Mouse (Mus musculus) limb, embryonic 10.5 days (tissue): Measurements from ENCODE around the gene Cdk5rap2. TPM values are rescaled to one million over a fixed set of nuclear protein-coding genes. Genes with fewer than 3 reads are reported as not detected.

Experiments
- DNase-seq: peaks from one replicate; pipeline ENCODE4 v3.0.0-alpha.2; 2017; ENCODE audit warnings: low spot score
- H3K27ac ChIP-seq: fragments of 300-500 bp; sonication (generic); 2 replicates; pipeline ENCODE4 v1.5.1; 2016; ENCODE audit warnings: mild to moderate bottlenecking
- H3K27me3 ChIP-seq: fragments of 300-500 bp; sonication (generic); 2 replicates; pipeline ENCODE4 v1.6.1; 2016; ENCODE audit warnings: low read depth, mild to moderate bottlenecking; ENCODE audit not compliant: poor library complexity, severe bottlenecking
- H3K36me3 ChIP-seq: fragments of 300-500 bp; sonication (generic); 2 replicates; pipeline ENCODE4 v1.6.1; 2016; ENCODE audit warnings: mild to moderate bottlenecking, moderate library complexity
- H3K4me1 ChIP-seq: fragments of 300-500 bp; sonication (generic); 2 replicates; pipeline ENCODE4 v1.6.1; 2016
- H3K4me3 ChIP-seq: fragments of 300-500 bp; sonication (generic); 2 replicates; pipeline ENCODE4 v1.5.1; 2016; ENCODE audit warnings: mild to moderate bottlenecking, moderate library complexity
- H3K9me3 ChIP-seq: fragments of 300-500 bp; sonication (generic); replicated peaks from 2 replicates; pipeline ENCODE4 v1.6.1; 2016; ENCODE audit warnings: mild to moderate bottlenecking
- WGBS: fragments of 180-500 bp; shearing (Covaris S2); methylation state at CpG from one replicate; pipeline ENCODE4 v1.1.7; 2016; 5-methylcytosine and 5-hydroxymethylcytosine counted together
- polyA plus RNA-seq: library from polyadenylated mRNA; unstranded; fragments of >200 nt; fragmentation: Nextera tagmentation; extraction: Ambion mirVana; gene quantifications from 2 replicates; pipeline ENCODE4 v1.2.1, GENCODE M21; 2016

Gene Cdk5rap2
- polyA plus RNA-seq, 1 experiment from 2014 or later = 31.6 TPM

DNA sequence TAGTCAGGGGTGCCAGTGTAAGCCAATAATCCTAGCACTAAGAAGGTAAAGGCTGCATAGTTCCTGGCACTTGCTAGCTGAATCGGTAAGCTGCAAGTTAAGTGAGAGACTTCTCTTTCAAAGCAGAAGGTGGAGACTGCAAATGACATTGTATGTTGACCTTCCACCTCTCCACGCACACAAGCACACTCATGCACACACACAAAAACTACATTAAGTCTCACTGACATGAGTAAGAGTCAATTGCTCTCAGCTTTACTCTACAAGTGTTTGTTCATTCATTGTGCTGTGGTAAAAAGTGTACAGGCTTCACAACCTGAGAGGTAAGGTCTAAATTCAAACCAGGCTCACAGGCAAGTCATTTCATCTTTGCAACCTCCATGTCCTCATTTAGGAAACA lies 15.5 kb downstream of the Cdk5rap2 start:
- H3K27ac ChIP-seq = no peak overlapping the region
- H3K9me3 ChIP-seq = no peaks in the 10 kb centered on the region
- 89% methylated on average over 2 of the region's 2 CpGs for WGBS
- H3K4me1 ChIP-seq = no peaks in the 10 kb centered on the region
- H3K36me3 ChIP-seq = peaks cover 75% of the 10 kb centered on the region
- no peak for DNase-seq
- H3K4me3 ChIP-seq = no peak overlapping the region
- no peaks in the 10 kb centered on the region for H3K27me3 ChIP-seq

DNA sequence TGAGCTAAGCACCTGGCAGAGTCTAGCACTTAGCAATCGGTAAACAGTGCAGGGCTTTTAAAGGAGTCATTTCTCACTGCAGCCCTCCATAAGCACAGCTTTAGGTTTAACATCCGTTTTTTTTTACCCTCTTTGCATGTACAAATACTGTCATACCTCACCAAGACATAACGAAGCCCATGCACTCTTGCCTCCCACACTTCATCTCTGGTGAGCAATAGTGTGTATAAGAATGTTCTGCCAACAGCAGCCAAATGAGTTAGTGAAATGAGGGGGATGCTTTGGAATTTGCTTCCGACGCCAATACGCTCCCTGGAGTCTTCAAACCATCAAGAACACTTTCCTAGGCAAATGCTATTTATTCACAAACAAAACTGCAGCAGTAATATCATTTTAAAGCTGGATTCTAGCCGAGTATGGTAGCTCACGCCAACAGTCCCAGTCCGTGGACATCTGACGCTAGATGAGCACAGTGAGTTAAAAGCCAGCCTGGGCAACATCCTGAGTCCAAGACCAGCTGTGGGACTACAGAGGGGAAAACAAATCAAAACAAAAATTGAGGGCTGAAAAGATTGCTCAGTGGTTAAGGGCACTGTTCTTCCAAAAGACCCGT lies 18.4 kb downstream of the Cdk5rap2 start:
- 93% methylated on average over 11 of the region's 11 CpGs for WGBS
- H3K27ac ChIP-seq = no peak overlapping the region
- no peaks in the 10 kb centered on the region for H3K9me3 ChIP-seq
- no peaks in the 10 kb centered on the region for H3K27me3 ChIP-seq
- no peak overlapping the region for H3K4me3 ChIP-seq
- H3K36me3 ChIP-seq = peaks cover 54% of the 10 kb centered on the region
- H3K4me1 ChIP-seq = no peaks in the 10 kb centered on the region
- DNase-seq = no peak

DNA sequence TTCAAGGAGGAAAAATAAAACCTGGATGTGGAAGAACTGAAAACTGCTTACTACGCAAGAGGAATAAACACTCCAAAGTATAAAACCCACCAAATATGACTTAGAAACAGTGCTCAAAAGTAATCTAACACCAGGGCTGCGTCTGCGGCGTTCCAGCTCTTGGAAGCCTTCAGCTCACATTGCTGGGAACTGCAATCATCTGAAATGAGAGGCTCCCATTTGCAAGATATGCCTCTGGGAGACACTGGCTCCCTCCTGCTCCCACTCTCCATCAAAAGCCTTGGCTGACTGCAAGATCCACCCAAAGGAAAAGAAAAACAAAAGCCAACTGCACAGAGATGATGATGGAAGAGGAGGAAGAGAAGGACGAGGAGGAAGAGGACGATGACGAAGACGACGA lies 19.2 kb downstream of the Cdk5rap2 start:
- H3K36me3 ChIP-seq = peaks cover 47% of the 10 kb centered on the region
- DNase-seq = no peak
- H3K4me1 ChIP-seq = no peaks in the 10 kb centered on the region
- H3K9me3 ChIP-seq = no peaks in the 10 kb centered on the region
- H3K27ac ChIP-seq = no peak overlapping the region
- no peak overlapping the region for H3K4me3 ChIP-seq
- no peaks in the 10 kb centered on the region for H3K27me3 ChIP-seq
- 92% methylated on average over 9 of the region's 9 CpGs for WGBS

DNA sequence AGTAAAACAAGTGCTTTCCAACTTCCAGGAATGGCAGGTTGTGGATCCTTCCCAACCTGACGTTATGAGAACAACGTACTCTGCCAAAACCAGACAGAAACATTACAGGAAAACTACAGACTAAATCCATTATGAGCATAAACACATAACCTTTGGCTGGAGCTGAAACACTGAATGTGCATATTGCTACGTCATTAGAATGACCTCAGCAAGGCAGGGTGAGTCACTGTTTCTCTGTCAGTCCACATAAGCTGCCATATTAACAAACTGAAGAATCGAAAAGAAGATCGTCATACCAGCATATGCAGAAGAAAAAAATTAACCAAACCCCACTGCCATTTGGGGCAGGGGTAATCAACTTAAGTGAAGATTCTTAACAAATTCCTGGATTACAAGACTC lies 24.0 kb downstream of the Cdk5rap2 start:
- H3K36me3 ChIP-seq = peaks cover 11% of the 10 kb centered on the region
- WGBS = 93% methylated on average over 5 of the region's 5 CpGs
- DNase-seq = no peak
- H3K4me1 ChIP-seq = no peaks in the 10 kb centered on the region
- no peaks in the 10 kb centered on the region for H3K27me3 ChIP-seq
- no peaks in the 10 kb centered on the region for H3K9me3 ChIP-seq
- no peak overlapping the region for H3K4me3 ChIP-seq
- H3K27ac ChIP-seq = no peak overlapping the region

DNA sequence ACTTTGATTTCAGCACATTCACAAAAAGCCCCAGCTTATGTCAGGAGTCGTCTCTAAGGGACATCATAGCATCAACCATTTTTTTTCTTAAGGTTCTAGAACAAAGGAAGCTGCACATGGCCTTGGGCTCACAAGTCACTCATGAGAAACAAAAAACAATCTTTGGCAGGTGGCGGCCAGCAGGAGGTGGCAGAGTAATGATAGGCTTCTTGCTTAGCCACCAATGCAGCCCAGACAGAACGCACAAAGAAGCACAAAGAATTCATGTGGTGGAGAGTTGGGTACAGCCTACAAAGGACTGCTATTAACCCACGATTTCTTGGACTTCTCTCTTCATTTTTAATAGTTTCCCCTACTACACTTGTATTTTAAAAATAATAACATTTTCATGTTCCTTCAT lies 32.9 kb downstream of the Cdk5rap2 start:
- WGBS = 95% methylated on average over 4 of the region's 4 CpGs
- Histone ChIP-seq H3K4me3 (no peak overlapping the region), H3K27me3 (no peaks in the 10 kb centered on the region), H3K4me1 (no peaks in the 10 kb centered on the region), H3K36me3 (peaks cover 63% of the 10 kb centered on the region), H3K27ac (no peak overlapping the region), H3K9me3 (no peaks in the 10 kb centered on the region)
- DNase-seq = no peak

DNA sequence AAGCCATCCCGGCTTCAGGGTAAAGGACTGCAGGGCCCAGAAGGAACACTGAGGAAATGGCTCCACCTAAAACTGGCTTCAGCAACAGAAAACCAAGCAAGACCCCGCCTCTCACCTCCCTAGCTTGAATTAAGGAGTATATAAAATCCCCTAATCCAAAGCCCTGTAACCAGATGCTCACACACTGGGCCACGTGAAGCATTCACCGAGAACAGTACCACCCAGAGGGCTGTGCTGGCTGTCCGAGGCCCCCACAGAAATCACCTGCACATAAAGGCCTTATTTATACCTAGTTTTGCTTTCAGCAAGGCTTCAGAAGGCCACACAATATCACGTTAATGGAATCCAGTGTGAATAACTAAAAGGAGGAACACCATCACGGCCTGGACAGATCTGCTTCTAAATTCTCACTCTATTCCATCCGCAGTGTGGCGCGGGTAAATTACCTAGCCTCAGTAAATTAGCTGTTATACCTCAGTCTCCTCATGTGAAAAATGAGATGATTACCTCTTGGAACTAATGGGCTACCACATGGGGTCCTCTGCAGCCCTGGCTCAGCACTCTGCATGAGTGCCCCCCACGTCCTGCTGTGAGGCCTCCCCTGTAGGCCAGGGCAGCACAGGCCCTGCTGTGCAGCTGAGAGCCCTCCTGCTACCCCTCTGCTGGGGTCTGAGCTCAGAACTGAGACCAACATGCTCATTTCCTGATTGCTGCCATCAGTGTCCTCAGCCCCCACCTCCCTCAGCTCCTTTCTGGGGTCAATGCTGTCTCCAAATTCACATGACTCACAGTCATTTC lies 45.0 kb downstream of the Cdk5rap2 start:
- Histone ChIP-seq H3K36me3 (peaks cover 35% of the 10 kb centered on the region), H3K4me3 (no peak overlapping the region), H3K4me1 (peaks cover 11% of the 10 kb centered on the region), H3K27ac (no peak overlapping the region), H3K27me3 (no peaks in the 10 kb centered on the region), H3K9me3 (no peaks in the 10 kb centered on the region)
- no peak for DNase-seq
- 82% methylated on average over 11 of the region's 11 CpGs for WGBS

DNA sequence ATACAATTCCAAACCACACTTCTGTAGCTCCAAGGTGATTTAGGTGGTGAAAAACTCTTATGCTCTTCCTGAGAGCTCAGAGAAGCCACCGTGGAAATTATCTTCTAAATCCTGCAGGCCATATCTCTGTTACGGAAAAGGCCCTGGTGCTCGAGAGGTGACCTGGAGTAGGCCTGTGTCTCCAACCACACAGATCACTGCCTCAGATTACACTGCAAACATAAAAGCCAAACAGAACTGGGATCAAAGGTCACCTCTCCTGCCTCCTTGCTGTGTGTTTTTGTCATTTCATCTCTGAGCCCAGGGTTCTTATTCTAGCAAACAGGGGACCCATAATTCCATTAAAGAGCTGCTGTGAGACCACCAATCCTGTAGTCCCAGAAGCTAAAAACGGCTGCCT lies 48.9 kb downstream of the Cdk5rap2 start:
- Histone ChIP-seq H3K27ac (no peak overlapping the region), H3K4me3 (no peak overlapping the region), H3K36me3 (peaks cover 71% of the 10 kb centered on the region), H3K27me3 (no peaks in the 10 kb centered on the region), H3K9me3 (no peaks in the 10 kb centered on the region), H3K4me1 (peaks cover 11% of the 10 kb centered on the region)
- 72% methylated on average over 4 of the region's 4 CpGs for WGBS
- no peak for DNase-seq

DNA sequence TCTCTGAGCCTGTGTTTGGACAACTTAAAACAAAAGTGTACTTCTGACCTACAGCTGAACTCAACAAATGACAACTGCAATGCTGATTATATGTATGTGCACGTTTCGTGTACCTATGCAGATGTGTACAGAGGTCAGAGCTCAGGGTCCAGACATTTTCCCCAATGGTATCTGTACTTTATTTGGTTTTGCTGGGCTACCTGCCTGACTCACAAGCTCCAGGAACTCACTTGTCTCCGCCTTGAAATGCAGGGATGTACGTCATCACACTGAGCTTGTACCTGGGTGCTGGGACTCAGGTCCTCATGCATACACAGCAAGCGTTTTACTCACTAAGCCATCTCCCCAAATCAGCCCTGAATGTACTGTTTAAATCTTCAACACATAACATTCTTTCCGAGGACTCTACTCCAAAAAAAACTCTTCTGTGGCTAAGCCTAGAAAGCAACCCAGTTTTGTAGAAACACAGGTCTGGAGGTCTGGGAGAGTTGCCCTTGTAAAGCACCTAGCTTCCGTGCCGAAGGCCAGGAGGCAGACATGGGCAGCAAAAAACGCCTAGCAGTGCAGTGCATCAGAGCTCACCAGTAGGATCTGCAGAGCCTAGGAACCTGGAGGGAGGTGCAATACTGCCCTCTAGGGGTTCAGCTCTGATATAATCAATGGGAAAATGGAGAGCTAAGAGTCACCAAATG lies 54.4 kb downstream of the Cdk5rap2 start:
- peak; percentile 45 for DNase-seq
- no peaks in the 10 kb centered on the region for H3K27me3 ChIP-seq
- H3K27ac ChIP-seq = no peak overlapping the region
- H3K4me1 ChIP-seq = no peaks in the 10 kb centered on the region
- no peaks in the 10 kb centered on the region for H3K9me3 ChIP-seq
- H3K4me3 ChIP-seq = no peak overlapping the region
- peaks cover 91% of the 10 kb centered on the region for H3K36me3 ChIP-seq
- WGBS = 80% methylated on average over 9 of the region's 9 CpGs

DNA sequence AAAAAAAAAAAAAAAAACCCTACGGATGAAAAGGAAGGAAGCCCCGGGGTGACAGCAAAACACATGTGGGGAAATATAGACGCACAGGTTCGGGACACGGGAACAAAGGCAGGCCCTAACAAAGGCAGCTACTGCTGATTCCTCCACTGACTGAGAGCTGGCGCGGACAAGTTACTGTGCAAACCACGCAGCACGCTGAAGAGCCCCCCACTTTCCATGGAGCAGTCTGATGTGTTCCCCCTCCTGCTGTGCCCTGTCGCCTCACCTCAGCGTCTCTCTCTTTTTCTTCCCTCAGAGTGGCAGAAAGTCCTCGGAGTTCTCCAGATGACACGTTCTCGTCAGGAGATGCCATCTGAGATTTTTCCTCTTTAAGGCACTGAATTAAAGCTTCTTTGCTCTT lies 55.8 kb downstream of the Cdk5rap2 start:
- Histone ChIP-seq H3K27me3 (no peaks in the 10 kb centered on the region), H3K9me3 (no peaks in the 10 kb centered on the region), H3K27ac (no peak overlapping the region), H3K4me3 (no peak overlapping the region), H3K36me3 (peaks cover 89% of the 10 kb centered on the region), H3K4me1 (no peaks in the 10 kb centered on the region)
- WGBS = 96% methylated on average over 14 of the region's 14 CpGs
- DNase-seq = no peak

DNA sequence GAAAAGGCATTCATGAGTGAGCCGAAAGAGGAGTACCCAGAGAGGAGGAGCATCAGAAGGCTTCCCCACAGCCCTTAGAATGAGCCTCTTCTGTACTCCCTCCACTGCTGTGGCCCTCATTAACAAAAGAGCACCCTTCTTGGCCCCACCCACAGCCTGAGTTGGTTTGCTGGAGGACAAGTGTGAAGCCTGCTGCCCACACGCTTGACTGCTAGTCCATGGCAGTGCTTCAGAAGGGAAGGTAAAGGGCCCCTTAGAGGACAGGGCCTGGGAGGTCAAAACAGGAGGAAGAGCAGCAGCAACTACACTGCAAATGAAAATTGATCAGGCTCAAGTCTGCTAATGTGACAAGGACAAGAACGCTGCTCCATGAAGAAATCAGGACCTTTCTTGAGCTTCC lies 56.6 kb downstream of the Cdk5rap2 start:
- 84% methylated on average over 3 of the region's 3 CpGs for WGBS

DNA sequence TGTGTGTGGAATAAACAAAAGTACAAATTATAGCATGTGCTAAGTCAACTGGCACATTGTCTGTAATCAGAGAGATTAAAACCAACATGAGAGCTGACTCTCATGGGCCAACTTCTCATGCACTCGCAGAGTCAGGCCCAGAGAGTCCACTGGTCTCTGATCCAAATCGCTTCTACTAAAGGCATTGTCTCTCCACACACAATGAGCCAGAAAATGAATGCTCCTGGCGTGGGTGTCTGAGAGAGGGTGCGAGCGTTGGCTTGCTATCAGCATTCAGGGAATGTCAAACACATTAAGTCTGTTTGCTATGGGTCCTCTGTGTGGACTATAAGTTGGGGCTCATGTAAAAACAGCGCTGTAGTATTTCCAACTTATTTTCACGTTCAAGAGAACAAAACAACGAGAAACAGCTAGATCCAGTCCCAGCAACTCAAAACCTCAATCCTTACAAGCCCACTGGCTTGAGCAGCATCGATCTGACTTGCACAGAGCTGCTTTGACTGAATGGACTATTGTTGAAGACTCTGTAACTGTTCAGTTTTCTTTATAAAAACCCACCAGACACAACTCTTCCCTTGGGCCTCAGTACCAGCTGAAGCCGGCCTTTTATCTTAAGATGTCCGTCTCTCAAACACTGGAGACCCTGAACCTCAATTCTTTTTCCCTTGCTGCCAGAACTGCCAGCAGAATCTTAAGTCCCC lies 74.6 kb downstream of the Cdk5rap2 start:
- no peak overlapping the region for H3K27ac ChIP-seq
- H3K9me3 ChIP-seq = no peaks in the 10 kb centered on the region
- no peaks in the 10 kb centered on the region for H3K27me3 ChIP-seq
- DNase-seq = no peak
- peaks cover 57% of the 10 kb centered on the region for H3K36me3 ChIP-seq
- no peaks in the 10 kb centered on the region for H3K4me1 ChIP-seq
- H3K4me3 ChIP-seq = no peak overlapping the region
- WGBS = 93% methylated on average over 11 of the region's 11 CpGs

More for the DNA sequence above, 56.6 kb downstream of the Cdk5rap2 start:
- Histone ChIP-seq H3K4me1 (no peaks in the 10 kb centered on the region), H3K36me3 (peaks cover 89% of the 10 kb centered on the region), H3K4me3 (no peak overlapping the region), H3K27me3 (no peaks in the 10 kb centered on the region), H3K9me3 (no peaks in the 10 kb centered on the region), H3K27ac (no peak overlapping the region)
- no peak for DNase-seq

DNA sequence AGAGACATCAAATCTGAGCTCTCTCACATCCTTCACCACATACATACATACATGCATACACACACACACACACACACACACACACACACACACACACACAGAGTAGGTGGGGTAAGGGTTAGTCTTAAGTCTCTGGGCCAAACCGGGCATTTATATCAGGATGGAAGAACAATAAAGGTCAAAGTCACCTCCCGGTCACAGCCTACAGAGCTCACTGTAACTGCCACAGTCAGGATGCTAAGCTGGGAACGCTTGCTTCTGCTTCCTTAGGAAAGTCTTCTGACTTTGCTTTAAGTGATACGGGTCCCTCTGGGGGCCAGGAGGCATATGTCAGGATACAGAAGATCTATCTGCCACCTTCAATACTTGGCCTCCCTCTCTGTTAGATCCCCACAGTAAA lies 75.2 kb downstream of the Cdk5rap2 start:
- Histone ChIP-seq H3K4me3 (no peak overlapping the region), H3K27ac (no peak overlapping the region), H3K36me3 (peaks cover 57% of the 10 kb centered on the region), H3K4me1 (no peaks in the 10 kb centered on the region), H3K27me3 (no peaks in the 10 kb centered on the region), H3K9me3 (no peaks in the 10 kb centered on the region)
- WGBS = 86% methylated on average over 4 of the region's 4 CpGs
- no peak for DNase-seq

DNA sequence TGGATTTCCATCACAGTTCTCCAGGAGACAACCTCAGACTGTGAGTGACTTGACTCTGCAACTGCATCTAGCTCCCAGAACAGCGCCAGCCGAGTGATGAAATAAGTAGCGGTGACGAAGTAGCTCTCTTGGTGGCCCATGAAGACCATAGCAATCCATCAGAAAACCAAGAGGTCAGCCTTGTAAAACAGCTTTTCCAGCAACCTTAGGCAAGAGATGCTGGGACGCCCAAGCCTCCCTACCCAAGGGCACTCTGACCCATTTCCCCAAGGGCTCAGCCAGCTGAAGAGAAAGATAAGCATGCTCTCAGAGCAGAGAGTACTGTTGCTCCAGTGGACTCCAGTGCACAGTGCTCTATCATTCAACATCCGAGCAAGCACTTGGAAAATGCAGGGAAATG lies 77.3 kb downstream of the Cdk5rap2 start:
- Histone ChIP-seq H3K4me1 (no peaks in the 10 kb centered on the region), H3K27ac (no peak overlapping the region), H3K36me3 (peaks cover 50% of the 10 kb centered on the region), H3K27me3 (no peaks in the 10 kb centered on the region), H3K9me3 (no peaks in the 10 kb centered on the region), H3K4me3 (no peak overlapping the region)
- no peak for DNase-seq
- WGBS = 91% methylated on average over 6 of the region's 6 CpGs
